ENCODE assay signal across 8 mouse cellular contexts in the genomic region with DNA sequence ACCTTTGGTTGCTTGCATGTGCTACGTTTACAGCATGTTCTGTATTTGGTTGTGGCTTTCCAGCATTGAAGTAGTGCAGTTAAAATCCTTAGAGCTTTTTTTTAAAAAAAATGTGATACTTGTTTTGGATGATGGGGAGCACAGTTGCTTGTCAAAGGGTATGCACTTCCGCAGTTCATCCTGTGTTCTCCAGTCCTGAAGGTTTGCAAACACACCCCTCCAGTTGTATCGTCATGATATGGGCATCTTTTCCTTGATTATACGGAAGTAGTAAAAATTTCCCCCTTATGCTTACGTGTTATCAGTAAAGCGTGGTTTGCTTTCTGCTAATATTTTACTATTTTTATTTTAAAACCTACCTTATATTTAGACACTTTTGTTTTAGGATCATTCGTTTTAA. TPM values are rescaled to one million over a fixed set of nuclear protein-coding genes. Genes with fewer than 3 reads are reported as not detected.
DNase-seq lines count a peak whose midpoint lies in the region; ATAC-seq lines count a peak whose summit lies in the region.

No protein-coding gene starts in this region.

- no peak for ATAC-seq in megakaryocyte, adult 5-6 weeks (ENCODE audit: poor library complexity, severe bottlenecking)
- ATAC-seq in embryonic facial prominence, embryonic 14.5 days (ENCODE audit: low read depth), result no peak

- intact Hi-C loops in left cerebral cortex, postnatal 36 days (cut with DNase I), result loop anchor here (5.0 kb wide), 2 partner anchors 65 to 85 kb away; a partner anchor contains a TSS

- 39% methylated on average over 7 of the region's 7 CpGs for WGBS in embryonic facial prominence, embryonic 14.5 days
- WGBS in limb, embryonic 10.5 days, result 54% methylated on average over 7 of the region's 7 CpGs

- H3K36me3 ChIP-seq in megakaryocyte, embryonic 14.5 days (replicated peaks; ENCODE audit: low read length), result peaks cover 25% of the 10 kb centered on the region
- peaks cover 18% of the 10 kb centered on the region; the same call in 1 of the 2 replicates for H3K36me3 ChIP-seq in embryonic facial prominence, embryonic 14.5 days (ENCODE audit: control insufficient read depth, insufficient read depth, low read length)
- peaks cover 13% of the 10 kb centered on the region for H3K36me3 ChIP-seq in limb, embryonic 10.5 days
- H3K36me3 ChIP-seq in splenic B cell, adult 2 months (ENCODE audit: control insufficient read depth, insufficient read depth, low read length, poor library complexity, severe bottlenecking), result peaks cover 6% of the 10 kb centered on the region; the same call in 1 of the 2 replicates

- 0 out of 2 replicates have a peak overlapping the region, but pooled peaks have one; percentile 95 for H3K27ac ChIP-seq in embryonic facial prominence, embryonic 14.5 days (replicated peaks; ENCODE audit: low read depth, low read length)
- H3K27ac ChIP-seq in limb, embryonic 10.5 days, result peak overlapping the region; percentile 93

- peaks cover 21% of the 10 kb centered on the region for H3K4me1 ChIP-seq in megakaryocyte, embryonic 14.5 days
- H3K4me1 ChIP-seq in embryonic facial prominence, embryonic 14.5 days (ENCODE audit: control insufficient read depth, insufficient read depth, low read length), result peaks cover 4% of the 10 kb centered on the region
- H3K4me1 ChIP-seq in limb, embryonic 10.5 days, result peaks cover 11% of the 10 kb centered on the region

- no peak for DNase-seq in embryonic facial prominence, embryonic 14.5 days (ENCODE audit: low spot score)
- DNase-seq in limb, embryonic 10.5 days (ENCODE audit: low spot score), result no peak
- peak; percentile 47 for DNase-seq in splenic B cell, adult 2 months (ENCODE audit: low read depth, low spot score)
- no peak for DNase-seq in cerebellum, postnatal 14 days
- no peak for DNase-seq in left cerebral cortex, postnatal 36 days (ENCODE audit: low spot score in 2 of 2)
- no peak for DNase-seq in frontal cortex, postnatal 36 days (ENCODE audit: low spot score in 2 of 2)

- peak overlapping the region; percentile 67 for H3K4me2 ChIP-seq in embryonic facial prominence, embryonic 14.5 days (ENCODE audit: low read depth, low read length)

- H3K4me3 ChIP-seq in megakaryocyte, embryonic 14.5 days (replicated peaks), result peak overlapping the region; percentile 93
- H3K4me3 ChIP-seq in embryonic facial prominence, embryonic 14.5 days (ENCODE audit: low read depth, low read length), result peak overlapping the region; percentile 91
- H3K4me3 ChIP-seq in limb, embryonic 10.5 days, result peak overlapping the region; percentile 89

- H3K9me3 ChIP-seq in megakaryocyte, embryonic 14.5 days, result no peaks in the 10 kb centered on the region
- H3K9me3 ChIP-seq in embryonic facial prominence, embryonic 14.5 days (ENCODE audit: control insufficient read depth, low read length), result no peaks in the 10 kb centered on the region
- H3K9me3 ChIP-seq in limb, embryonic 10.5 days (replicated peaks), result no peaks in the 10 kb centered on the region

- H3K9ac ChIP-seq in embryonic facial prominence, embryonic 14.5 days (ENCODE audit: low read depth, low read length), result peak overlapping the region; percentile 91

- H3K27me3 ChIP-seq in megakaryocyte, embryonic 14.5 days (replicated peaks), result no peaks in the 10 kb centered on the region
- no peaks in the 10 kb centered on the region for H3K27me3 ChIP-seq in embryonic facial prominence, embryonic 14.5 days (replicated peaks; ENCODE audit: control insufficient read depth, insufficient read depth, low read length)
- no peaks in the 10 kb centered on the region for H3K27me3 ChIP-seq in limb, embryonic 10.5 days (ENCODE audit: low read depth, poor library complexity, severe bottlenecking)
- no peaks in the 10 kb centered on the region for H3K27me3 ChIP-seq in splenic B cell, adult 2 months (ENCODE audit: control insufficient read depth, insufficient read depth, low read length, poor library complexity, severe bottlenecking)

RNA-seq across cellular contexts. Expression of a gene that starts 1.0 kb away (rescaled TPM):
- polyA plus RNA-seq in megakaryocyte, embryonic 14.5 days (2012; ENCODE audit: insufficient read depth, low replicate concordance), result 0.60 and 1.9 TPM in 2 replicates
- 45.3 and 48.0 TPM in 2 replicates for total RNA-seq in megakaryocyte, adult 5-6 weeks (2015)
- total RNA-seq in megakaryocyte, adult 5-6 weeks (2017), result 51.3 and 56.5 TPM in 2 replicates
- polyA plus RNA-seq in embryonic facial prominence, embryonic 14.5 days (2014; fragmentation: Nextera tagmentation; extraction: Ambion mirVana), result 43.8 and 47.4 TPM in 2 replicates
- 22.8 and 31.1 TPM in 2 replicates for polyA plus RNA-seq in limb, embryonic 10.5 days (2016; fragmentation: Nextera tagmentation; extraction: Ambion mirVana)
- 10 to 100 TPM; 31.0 to 39.9 TPM for total RNA-seq in left cerebral cortex, postnatal 36 days (2021)

RNA-seq across cellular contexts. Expression of a gene that starts 13.7 kb away (rescaled TPM):
- polyA plus RNA-seq in megakaryocyte, embryonic 14.5 days (2012; ENCODE audit: insufficient read depth, low replicate concordance), result 0.06 TPM in 1 of 2 replicates, not detected in the other
- total RNA-seq in megakaryocyte, adult 5-6 weeks (2015), result 0.05 TPM in 1 of 2 replicates, not detected in the other
- under 0.01 TPM in 1 of 2 replicates, not detected in the other for total RNA-seq in megakaryocyte, adult 5-6 weeks (2017)
- 5.9 and 7.6 TPM in 2 replicates for polyA plus RNA-seq in embryonic facial prominence, embryonic 14.5 days (2014; fragmentation: Nextera tagmentation; extraction: Ambion mirVana)
- 3.6 and 5.6 TPM in 2 replicates for polyA plus RNA-seq in limb, embryonic 10.5 days (2016; fragmentation: Nextera tagmentation; extraction: Ambion mirVana)
- 1 to 10 TPM; 4.7 to 4.9 TPM for total RNA-seq in left cerebral cortex, postnatal 36 days (2021)
